Mouse (Mus musculus) neural tube, embryonic 14.5 days (tissue): Measurements from ENCODE around the gene Dlg2. TPM values are rescaled to one million over a fixed set of nuclear protein-coding genes. Genes with fewer than 3 reads are reported as not detected.

Experiments used
- ATAC-seq: fragments of 200-750 bp; cut with Nextera tagmentation; 2 replicates; pipeline ENCODE4 v1.8.0; 2017; ENCODE audit warnings: low read depth, mild to moderate bottlenecking, moderate TSS enrichment, moderate library complexity
- H3K27ac ChIP-seq: fragments of 300-500 bp; sonication (generic); 2 replicates; pipeline ENCODE4 v1.5.1; 2014; ENCODE audit warnings: low read depth, mild to moderate bottlenecking, control low read depth, low read length, moderate library complexity, mixed read lengths
- H3K27me3 ChIP-seq: fragments of 300-500 bp; sonication (generic); 2 replicates; pipeline ENCODE4 v1.6.1; 2014; ENCODE audit warnings: low read length; ENCODE audit not compliant: control insufficient read depth, insufficient read depth
- H3K36me3 ChIP-seq: fragments of 300-500 bp; sonication (generic); 2 replicates; pipeline ENCODE4 v1.6.1; 2014; ENCODE audit warnings: low read length, mixed read lengths; ENCODE audit not compliant: control insufficient read depth, insufficient read depth
- H3K4me1 ChIP-seq: fragments of 300-500 bp; sonication (generic); 2 replicates; pipeline ENCODE4 v1.6.1; 2014; ENCODE audit warnings: low read length; ENCODE audit not compliant: control insufficient read depth, insufficient read depth
- H3K4me2 ChIP-seq: fragments of 300-500 bp; sonication (generic); 2 replicates; pipeline ENCODE4 v1.6.1; 2014; ENCODE audit warnings: mild to moderate bottlenecking, low read depth, low read length, control low read depth
- H3K4me3 ChIP-seq: fragments of 300-500 bp; sonication (generic); 2 replicates; pipeline ENCODE4 v1.5.1; 2014; ENCODE audit warnings: low read depth, low read length, control low read depth, mixed read lengths
- H3K9ac ChIP-seq: fragments of 300-500 bp; sonication (generic); replicated peaks from 2 replicates; pipeline ENCODE4 v1.6.1; 2014; ENCODE audit warnings: low read depth, mild to moderate bottlenecking, control low read depth, low read length, mixed read lengths
- H3K9me3 ChIP-seq: fragments of 300-500 bp; sonication (generic); 2 replicates; pipeline ENCODE4 v1.6.1; 2016; ENCODE audit warnings: low read length; ENCODE audit not compliant: control insufficient read depth
- whole genome bisulfite sequencing: fragments of 180-500 bp; shearing (Covaris S2); extraction: QIAGEN DNeasy Blood & Tissue Kit; methylation state at CpG from one replicate; pipeline ENCODE4 v1.1.7; 2014; 5-methylcytosine and 5-hydroxymethylcytosine counted together
- polyA plus RNA-seq: library from polyadenylated mRNA; unstranded; fragments of >200 nt; fragmentation: Nextera tagmentation; extraction: Ambion mirVana; gene quantifications from 2 replicates; pipeline ENCODE4 v1.2.1, GENCODE M21; 2014

The Dlg2 gene
- polyA plus RNA-seq, 1 experiment from 2014 or later, result 48.0 TPM

DNA sequence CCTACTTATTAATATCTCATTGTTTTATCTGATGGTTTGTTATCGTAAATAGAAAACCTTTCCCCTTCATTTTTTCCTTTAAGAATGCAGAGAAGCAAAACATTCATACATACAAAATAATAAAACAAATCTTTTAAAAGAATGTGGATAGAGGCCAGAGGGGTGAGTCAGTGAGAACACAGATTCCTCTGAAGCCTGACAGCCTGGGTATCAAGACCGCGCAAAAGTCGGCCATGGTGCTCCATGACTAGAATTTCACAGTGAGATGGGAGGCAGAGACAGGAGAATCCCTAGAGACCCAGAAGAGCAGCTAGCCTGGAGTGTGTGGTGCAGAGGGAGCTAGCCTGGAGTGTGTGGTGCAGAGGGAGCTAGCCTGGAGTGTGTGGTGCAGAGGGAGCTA is 2010.4 kb downstream of the Dlg2 start:
- no peaks in the 10 kb centered on the region for H3K9me3 ChIP-seq
- no peaks in the 10 kb centered on the region for H3K36me3 ChIP-seq
- no peak overlapping the region for H3K27ac ChIP-seq
- no peak for ATAC-seq
- no peak overlapping the region for H3K4me3 ChIP-seq
- H3K4me1 ChIP-seq, result no peaks in the 10 kb centered on the region
- no peak overlapping the region for H3K4me2 ChIP-seq
- WGBS, result 97% methylated on average over 4 of the region's 4 CpGs
- no peak overlapping the region for H3K9ac ChIP-seq
- H3K27me3 ChIP-seq, result no peaks in the 10 kb centered on the region

- Histone ChIP-seq H3K4me2 (no peak overlapping the region), H3K4me1 (no peaks in the 10 kb centered on the region), H3K9ac (no peak overlapping the region), H3K9me3 (no peaks in the 10 kb centered on the region), H3K27ac (no peak overlapping the region), H3K36me3 (no peaks in the 10 kb centered on the region), H3K4me3 (no peak overlapping the region), H3K27me3 (no peaks in the 10 kb centered on the region)
- WGBS, result 97% methylated on average over 1 of the region's 1 CpGs
- ATAC-seq, result no peak
These were observed 2015.8 kb downstream of the Dlg2 start for GRCm38 (mm10) chr7:92492262-92492661.

DNA sequence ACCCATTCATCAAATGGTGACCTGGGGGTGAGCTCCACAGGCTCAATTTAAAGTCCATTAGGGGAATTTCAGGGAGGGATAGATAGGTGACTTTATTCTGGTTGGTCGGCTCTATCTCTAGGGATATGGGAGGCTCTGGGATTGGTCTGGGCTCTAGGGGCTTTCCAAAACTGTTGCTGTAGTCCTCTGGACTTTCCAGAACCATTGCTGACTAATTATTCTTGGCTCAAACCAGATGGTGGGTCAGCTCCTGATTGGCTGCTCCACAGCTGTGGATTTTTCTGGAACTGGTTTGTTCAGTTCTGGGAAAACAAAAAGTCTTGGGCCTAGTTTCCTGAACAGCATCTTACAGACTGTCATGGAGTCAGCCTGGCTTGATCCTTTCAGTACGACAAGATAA is 2017.0 kb downstream of the Dlg2 start:
- Histone ChIP-seq H3K4me3 (no peak overlapping the region), H3K27ac (no peak overlapping the region), H3K27me3 (no peaks in the 10 kb centered on the region), H3K4me2 (no peak overlapping the region), H3K4me1 (no peaks in the 10 kb centered on the region), H3K9me3 (no peaks in the 10 kb centered on the region), H3K36me3 (no peaks in the 10 kb centered on the region), H3K9ac (no peak overlapping the region)
- 96% methylated on average over 2 of the region's 2 CpGs for WGBS
- no peak for ATAC-seq

Other genes with a start within 250 kb of the Dlg2 start
- not detected in 2 replicates for gene Ccdc83, start 210.9 kb upstream of the Dlg2 start, polyA plus RNA-seq
- 10.8 and 12.3 TPM in 2 replicates for gene Sytl2, start 174.4 kb upstream of the Dlg2 start, polyA plus RNA-seq
- gene Ccdc89, start 50.1 kb upstream of the Dlg2 start, polyA plus RNA-seq, result 1.8 and 2.1 TPM in 2 replicates
- 49.5 and 54.2 TPM in 2 replicates for gene Crebzf, start 33.9 kb upstream of the Dlg2 start, polyA plus RNA-seq
- gene Tmem126a, start 19.4 kb upstream of the Dlg2 start, polyA plus RNA-seq, result 139 and 153 TPM in 2 replicates
- 41.0 and 48.2 TPM in 2 replicates for gene Tmem126b, start 671 bp upstream of the Dlg2 start, polyA plus RNA-seq